Mouse (Mus musculus): Measurements from ENCODE around the gene Vmn1r179. TPM values are rescaled to one million over a fixed set of nuclear protein-coding genes. Genes with fewer than 3 reads are reported as not detected.
"Not testable (repeated sequence)": the region's sequence is repeated elsewhere in the genome, so short reads cannot be mapped to it uniquely, and the experiment has no call there.

The Vmn1r179 gene
- polyA plus RNA-seq (2014; fragmentation: Nextera tagmentation; extraction: Ambion mirVana) = not detected in 2 replicates

GRCm38 (mm10) chr7:23926678-23927077 is at the start of gene Vmn1r179:
Gene Vmn1r179 (plus strand): TSS chr7:23926978.
- ATAC-seq (replicated peaks; ENCODE audit: low FRiP score) (no peak), DNase-seq (ENCODE audit: low spot score) (no peak)
- no peaks in the 10 kb centered on the region for H3K36me3 ChIP-seq (ENCODE audit: control insufficient read depth, insufficient read depth, low read length)
- H3K4me2 ChIP-seq (ENCODE audit: low read depth, low read length, severe bottlenecking) = no peak within 1 kb of the TSS
- no peak within 1 kb of the TSS for H3K27ac ChIP-seq (ENCODE audit: low read depth, low read length)
- H3K4me1 ChIP-seq (replicated peaks; ENCODE audit: control insufficient read depth, insufficient read depth, low read length) = no peaks in the 10 kb centered on the region
- H3K4me3 ChIP-seq (ENCODE audit: low read depth, low read length) = no peak within 1 kb of the TSS
- H3K27me3 ChIP-seq (ENCODE audit: control insufficient read depth, insufficient read depth, low read length) = no peaks in the 10 kb centered on the region
- 54% methylated on average over 2 of the region's 2 CpGs for WGBS
- H3K9me3 ChIP-seq (ENCODE audit: control insufficient read depth, low read length) = peaks cover 4% of the 10 kb centered on the region; the same call in 1 of the 2 replicates
- H3K9ac ChIP-seq (ENCODE audit: low read length) = no peak within 1 kb of the TSS

DNA sequence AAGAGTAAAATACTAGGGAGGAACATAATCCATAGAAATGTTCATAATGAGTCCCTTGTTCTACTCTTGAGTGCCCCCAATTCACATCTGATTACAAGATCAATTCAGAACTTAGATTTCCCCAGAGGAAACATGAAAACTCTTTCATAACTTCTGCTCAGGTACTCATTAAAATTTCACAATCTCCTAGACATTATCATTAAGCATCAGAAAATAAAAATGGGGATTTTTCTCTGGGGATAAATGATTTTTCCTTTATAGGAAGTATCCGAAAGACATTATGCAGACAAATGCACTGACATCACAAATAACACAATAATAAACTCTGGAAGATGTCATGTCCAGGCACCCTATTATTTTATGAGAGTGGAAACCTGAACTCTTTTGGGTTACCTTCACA is 35.1 kb upstream of the Vmn1r179 start, which contains the start of gene Vmn1r178:
Gene Vmn1r178, plus strand, starts transcription at position 301 of the 400 bp plus-strand sequence.
- no peak within 1 kb of the TSS for H3K27ac ChIP-seq (ENCODE audit: low read depth, low read length)
- 87% methylated on average over 1 of the region's 1 CpGs for WGBS
- H3K4me3 ChIP-seq (ENCODE audit: low read depth, low read length) = no peak within 1 kb of the TSS
- DNase-seq (ENCODE audit: low spot score) (no peak), ATAC-seq (replicated peaks; ENCODE audit: low FRiP score) (no peak)
- peaks cover 5% of the 10 kb centered on the region for H3K9me3 ChIP-seq (ENCODE audit: control insufficient read depth, low read length)
- H3K27me3 ChIP-seq (ENCODE audit: control insufficient read depth, insufficient read depth, low read length) = no peaks in the 10 kb centered on the region
- H3K4me1 ChIP-seq (replicated peaks; ENCODE audit: control insufficient read depth, insufficient read depth, low read length) = no peaks in the 10 kb centered on the region
- no peak within 1 kb of the TSS for H3K9ac ChIP-seq (ENCODE audit: low read length)
- H3K4me2 ChIP-seq (ENCODE audit: low read depth, low read length, severe bottlenecking) = no peak within 1 kb of the TSS
- no peaks in the 10 kb centered on the region for H3K36me3 ChIP-seq (ENCODE audit: control insufficient read depth, insufficient read depth, low read length)

DNA sequence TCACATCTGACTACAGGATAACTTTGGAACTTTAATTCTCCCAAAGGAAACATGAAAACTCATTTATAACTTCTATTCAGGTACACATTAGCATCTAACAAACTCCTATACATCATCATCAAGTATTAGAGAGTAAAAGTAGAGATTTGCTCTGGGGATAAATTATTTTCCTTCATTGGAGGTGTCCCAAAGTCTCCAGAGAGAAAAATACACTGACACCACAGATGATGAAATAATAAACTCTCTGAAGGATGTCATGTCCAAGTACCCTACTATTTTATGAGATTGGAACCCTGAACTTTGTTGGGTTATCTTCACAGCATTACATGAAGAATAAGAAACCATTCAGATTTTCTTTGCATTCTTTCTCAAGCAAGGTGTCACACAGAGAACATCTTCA is 23.6 kb downstream of the Vmn1r179 start, which contains the start of gene Vmn1r180:
Gene Vmn1r180, plus strand, starts transcription at position 301 of the 400 bp plus-strand sequence.
- H3K4me2 ChIP-seq (ENCODE audit: low read depth, low read length, severe bottlenecking) = no peak within 1 kb of the TSS
- H3K9ac ChIP-seq (ENCODE audit: low read length) = no peak within 1 kb of the TSS
- H3K9me3 ChIP-seq (ENCODE audit: control insufficient read depth, low read length) = peaks cover 3% of the 10 kb centered on the region; the same call in 1 of the 2 replicates
- H3K4me1 ChIP-seq (replicated peaks; ENCODE audit: control insufficient read depth, insufficient read depth, low read length) = no peaks in the 10 kb centered on the region
- H3K27ac ChIP-seq (ENCODE audit: low read depth, low read length) = no peak within 1 kb of the TSS
- no peaks in the 10 kb centered on the region for H3K36me3 ChIP-seq (ENCODE audit: control insufficient read depth, insufficient read depth, low read length)
- ATAC-seq (replicated peaks; ENCODE audit: low FRiP score) = no peak
- H3K4me3 ChIP-seq (ENCODE audit: low read depth, low read length) = no peak within 1 kb of the TSS
- H3K27me3 ChIP-seq (ENCODE audit: control insufficient read depth, insufficient read depth, low read length) = no peaks in the 10 kb centered on the region
- DNase-seq (ENCODE audit: low spot score) = no peak

GRCm38 (mm10) chr7:23968044-23968443 is 41.3 kb downstream of the Vmn1r179 start:
- not testable (repeated sequence) for H3K27me3 ChIP-seq (ENCODE audit: control insufficient read depth, insufficient read depth, low read length); H3K4me3 ChIP-seq (ENCODE audit: low read depth, low read length); H3K9me3 ChIP-seq (ENCODE audit: control insufficient read depth, low read length); H3K9ac ChIP-seq (ENCODE audit: low read length); H3K4me1 ChIP-seq (replicated peaks; ENCODE audit: control insufficient read depth, insufficient read depth, low read length); ATAC-seq (replicated peaks; ENCODE audit: low FRiP score); H3K4me2 ChIP-seq (ENCODE audit: low read depth, low read length, severe bottlenecking); H3K36me3 ChIP-seq (ENCODE audit: control insufficient read depth, insufficient read depth, low read length); H3K27ac ChIP-seq (ENCODE audit: low read depth, low read length); DNase-seq (ENCODE audit: low spot score)
- 55% methylated on average over 3 of the region's 3 CpGs for WGBS

DNA sequence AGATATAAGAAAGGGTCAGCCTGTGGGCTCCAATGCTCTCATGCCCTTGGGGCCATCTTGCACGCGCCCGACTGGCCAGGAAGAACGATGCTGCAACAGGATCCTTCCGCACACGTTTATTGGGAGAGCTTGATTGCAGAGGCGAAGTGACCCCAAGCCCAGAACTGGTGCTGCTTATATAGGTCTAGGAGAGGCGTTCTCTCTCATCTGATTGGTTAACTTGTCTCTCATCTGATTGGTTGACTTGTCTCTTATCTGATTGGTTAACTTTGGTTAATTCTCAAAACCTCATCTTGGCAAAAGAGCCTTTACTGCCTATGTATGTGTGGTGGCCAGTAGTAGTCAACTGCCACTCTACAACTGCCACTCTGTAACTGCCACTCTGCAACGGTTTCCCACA is 47.5 kb downstream of the Vmn1r179 start, which contains the start of gene Vmn1r181:
Gene Vmn1r181, plus strand, starts transcription at position 301 of the 400 bp plus-strand sequence.
- ATAC-seq (replicated peaks; ENCODE audit: low FRiP score); H3K9ac ChIP-seq (ENCODE audit: low read length); DNase-seq (ENCODE audit: low spot score); H3K4me3 ChIP-seq (ENCODE audit: low read depth, low read length); H3K4me2 ChIP-seq (ENCODE audit: low read depth, low read length, severe bottlenecking); H3K27ac ChIP-seq (ENCODE audit: low read depth, low read length); H3K27me3 ChIP-seq (ENCODE audit: control insufficient read depth, insufficient read depth, low read length); H3K36me3 ChIP-seq (ENCODE audit: control insufficient read depth, insufficient read depth, low read length); H3K4me1 ChIP-seq (replicated peaks; ENCODE audit: control insufficient read depth, insufficient read depth, low read length): not testable (repeated sequence)
- peaks cover 12% of the 10 kb centered on the region; the same call in 1 of the 2 replicates for H3K9me3 ChIP-seq (ENCODE audit: control insufficient read depth, low read length)
- 91% methylated on average over 9 of the region's 9 CpGs for WGBS

Other genes starting within 250 kb of the Vmn1r179 start
- gene Vmn1r173, start 226.3 kb upstream of the Vmn1r179 start, polyA plus RNA-seq (2014; fragmentation: Nextera tagmentation; extraction: Ambion mirVana) = not detected in 2 replicates
- gene Vmn1r174, start 174.7 kb upstream of the Vmn1r179 start, polyA plus RNA-seq (2014; fragmentation: Nextera tagmentation; extraction: Ambion mirVana) = not detected in 2 replicates
- not detected in 2 replicates for gene Vmn1r175, start 116.3 kb upstream of the Vmn1r179 start, polyA plus RNA-seq (2014; fragmentation: Nextera tagmentation; extraction: Ambion mirVana)
- not detected in 2 replicates for gene Vmn1r176, start 89.6 kb upstream of the Vmn1r179 start, polyA plus RNA-seq (2014; fragmentation: Nextera tagmentation; extraction: Ambion mirVana)
- not detected in 2 replicates for gene Vmn1r177, start 60.5 kb upstream of the Vmn1r179 start, polyA plus RNA-seq (2014; fragmentation: Nextera tagmentation; extraction: Ambion mirVana)
- not detected in 2 replicates for gene Vmn1r178, start 35.0 kb upstream of the Vmn1r179 start, polyA plus RNA-seq (2014; fragmentation: Nextera tagmentation; extraction: Ambion mirVana)
- gene Vmn1r180, start 23.7 kb downstream of the Vmn1r179 start, polyA plus RNA-seq (2014; fragmentation: Nextera tagmentation; extraction: Ambion mirVana) = not detected in 2 replicates
- gene Vmn1r181, start 47.6 kb downstream of the Vmn1r179 start, polyA plus RNA-seq (2014; fragmentation: Nextera tagmentation; extraction: Ambion mirVana) = not detected in 2 replicates
- gene V1rd19, start 74.7 kb downstream of the Vmn1r179 start, polyA plus RNA-seq (2014; fragmentation: Nextera tagmentation; extraction: Ambion mirVana) = not detected in 2 replicates
- gene Vmn1r183, start 126.3 kb downstream of the Vmn1r179 start, polyA plus RNA-seq (2014; fragmentation: Nextera tagmentation; extraction: Ambion mirVana) = not detected in 2 replicates
- gene Zfp180, start 154.9 kb downstream of the Vmn1r179 start, polyA plus RNA-seq (2014; fragmentation: Nextera tagmentation; extraction: Ambion mirVana) = 33.3 and 35.3 TPM in 2 replicates
- gene Zfp112, start 185.3 kb downstream of the Vmn1r179 start, polyA plus RNA-seq (2014; fragmentation: Nextera tagmentation; extraction: Ambion mirVana) = 5.1 and 6.3 TPM in 2 replicates
- 17.4 and 17.6 TPM in 2 replicates for gene Zfp235, start 207.2 kb downstream of the Vmn1r179 start, polyA plus RNA-seq (2014; fragmentation: Nextera tagmentation; extraction: Ambion mirVana)
- 6.2 and 6.7 TPM in 2 replicates for gene Zfp114, start 248.1 kb downstream of the Vmn1r179 start, polyA plus RNA-seq (2014; fragmentation: Nextera tagmentation; extraction: Ambion mirVana)

Measured in forebrain, embryonic 11.5 days (tissue).